Mouse (Mus musculus): ENCODE data around the gene Irx3.

GRCm38 (mm10) chr8:91803515-91804402, 1.9 kb upstream of the Irx3 start:
- TF ChIP-seq CTCF (IDR thresholded peaks at IDR 0.05; ENCODE audit: low read depth, low read length): no peak
- no peak for TF ChIP-seq POLR2A (IDR thresholded peaks at IDR 0.05; ENCODE audit: borderline replicate concordance, low read depth, low read length)

Measured in bone marrow macrophage, adult 2 months (primary cell).